Mouse (Mus musculus): ENCODE results near the gene Ptprq.

GRCm38 (mm10) chr10:107725631-107726030, 5.8 kb upstream of the Ptprq start:
- TF ChIP-seq CTCF (IDR thresholded peaks at IDR 0.05; ENCODE audit: low read depth) (no peak), EP300 (IDR thresholded peaks at IDR 0.05; ENCODE audit: low read depth) (no peak)
